Mouse (Mus musculus): Measurements from ENCODE around the gene Neurl3. TPM values are rescaled to one million over a fixed set of nuclear protein-coding genes. Genes with fewer than 3 reads are reported as not detected.

Gene Neurl3
- total RNA-seq, 2 experiments from 2014 or later: 4.9 to 7.4 TPM

DNA sequence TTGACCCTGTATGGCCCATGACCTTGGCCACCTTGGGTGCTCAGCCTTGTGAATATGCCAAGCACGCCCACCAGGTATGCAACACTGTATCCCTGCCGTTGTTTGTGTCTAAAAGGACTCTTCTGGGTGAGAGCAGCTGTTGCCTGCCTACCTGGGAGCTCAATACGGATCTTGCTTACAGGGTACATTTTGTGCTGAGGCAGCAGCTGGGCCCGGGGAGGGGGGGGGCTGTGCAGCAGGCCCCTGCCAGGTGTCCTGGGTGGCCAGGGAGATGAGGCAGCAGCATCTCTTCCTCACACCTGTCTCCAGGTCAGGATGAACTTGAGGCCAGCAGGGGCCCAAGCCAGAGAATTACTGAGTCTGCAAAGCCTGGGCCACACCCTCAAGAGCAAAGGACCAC is 23.6 kb upstream of the Neurl3 start:
- DNase-seq: no peak

GRCm38 (mm10) chr1:36296466-36297149 is 22.1 kb upstream of the Neurl3 start:
- DNase-seq: no peak

DNA sequence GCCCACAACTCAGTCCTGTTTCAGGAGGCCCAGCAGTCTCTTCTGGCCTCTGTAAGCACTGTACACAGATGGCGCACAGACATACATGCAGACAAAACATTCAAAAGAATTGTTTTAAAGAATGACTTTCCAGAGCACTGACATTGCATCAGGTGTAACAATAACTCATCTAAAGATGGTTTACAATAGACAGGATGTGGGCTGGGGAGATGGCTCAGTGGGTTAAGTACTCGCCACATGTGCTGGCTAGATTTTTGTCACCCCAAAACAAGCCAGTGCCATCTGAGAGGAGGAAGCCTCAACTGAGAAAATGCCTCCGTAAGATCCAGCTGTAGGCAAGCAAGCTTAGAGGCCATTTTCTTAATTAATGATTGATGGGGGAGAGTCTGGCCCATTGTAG is 19.9 kb upstream of the Neurl3 start:
- no peak for DNase-seq

GRCm38 (mm10) chr1:36293470-36293869 is 19.0 kb upstream of the Neurl3 start:
- DNase-seq: no peak

DNA sequence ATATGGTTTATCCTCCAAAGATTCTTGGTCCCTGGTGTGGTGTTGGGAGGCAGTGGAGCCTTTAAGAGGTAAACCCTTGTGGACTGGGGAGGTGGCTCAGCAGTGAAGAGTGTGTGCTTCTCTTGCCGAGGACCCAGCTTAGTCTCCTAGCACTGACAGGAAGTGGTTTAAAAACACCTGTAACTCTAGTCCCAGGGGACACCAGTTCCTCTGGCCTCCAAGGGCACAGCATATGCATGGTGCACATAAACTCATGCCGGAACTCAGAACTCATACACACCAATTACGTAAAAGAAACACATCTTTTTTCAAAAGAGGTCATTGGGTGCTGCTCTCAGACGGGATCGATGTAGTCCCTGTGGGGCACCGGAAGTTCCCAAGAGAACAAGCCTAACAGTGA is 7.4 kb upstream of the Neurl3 start:
- no peak for DNase-seq

DNA sequence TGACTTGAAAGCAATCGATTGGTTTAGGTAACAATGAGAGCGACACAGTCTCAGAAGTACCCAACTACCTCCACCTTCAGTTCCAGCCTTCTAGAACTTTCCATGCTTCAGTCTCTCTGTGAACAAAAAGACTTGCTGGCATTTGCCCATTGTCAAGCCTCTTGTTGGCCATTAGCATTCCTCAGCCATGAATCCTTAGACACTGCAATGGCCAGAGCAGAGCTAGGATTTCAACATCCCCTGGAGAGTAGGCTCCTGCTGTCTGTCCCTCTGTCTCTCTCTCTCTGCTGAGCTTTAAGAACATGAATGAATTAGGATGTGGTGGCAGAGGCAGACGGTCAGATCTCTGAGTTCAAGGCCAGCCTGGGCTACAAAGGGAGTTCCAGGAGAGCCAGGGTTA is 6.5 kb upstream of the Neurl3 start:
- no peak for DNase-seq

GRCm38 (mm10) chr1:36279202-36279601 is 4.7 kb upstream of the Neurl3 start:
- peak; percentile 87 for DNase-seq

DNA sequence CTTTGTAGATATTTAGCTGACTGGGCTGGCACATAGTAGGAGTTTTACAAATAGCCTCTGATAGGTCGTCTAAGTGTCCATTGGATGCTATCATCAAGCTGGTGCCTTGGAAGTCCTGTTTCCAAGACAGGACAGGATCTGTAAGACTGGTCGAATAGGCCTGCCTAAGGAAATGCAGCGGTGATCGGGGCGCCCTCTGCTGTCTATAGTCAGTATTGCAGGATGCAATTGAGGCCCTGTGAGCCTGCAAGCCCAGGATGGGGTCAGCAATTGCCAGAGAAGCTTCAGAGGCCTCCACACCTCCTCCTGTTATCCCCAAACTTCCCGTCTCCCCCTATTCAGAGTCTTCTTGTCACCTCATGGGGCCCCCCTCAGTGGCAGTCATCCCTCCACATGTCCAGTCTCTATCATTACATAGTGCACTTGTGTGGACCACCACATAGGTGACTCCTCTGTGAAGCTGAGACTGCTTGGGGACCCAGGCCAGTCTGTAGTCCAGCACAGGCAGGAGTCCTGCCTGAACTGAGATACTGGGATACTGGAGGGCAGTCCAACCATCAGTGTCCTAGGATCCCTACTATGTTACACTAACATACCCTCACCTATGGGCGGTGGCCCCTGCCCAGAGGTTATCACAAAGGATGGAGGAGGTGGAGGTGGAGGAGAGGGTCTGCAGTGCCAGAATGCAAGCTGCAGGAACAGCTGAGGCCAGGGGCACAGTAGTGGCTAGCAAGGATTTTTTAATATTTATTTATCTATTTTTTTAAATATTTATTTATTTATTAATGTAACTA is 3.0 kb upstream of the Neurl3 start:
- peak; percentile 90 for DNase-seq

GRCm38 (mm10) chr1:36275635-36276389 is 1.3 kb upstream of the Neurl3 start:
- no peak for DNase-seq

- peak; percentile 64 for DNase-seq
Measured at GRCm38 (mm10) chr1:36273288-36273687, 1.2 kb downstream of the Neurl3 start.

GRCm38 (mm10) chr1:36272546-36272945 is 1.9 kb downstream of the Neurl3 start:
- peak; percentile 50 for DNase-seq

GRCm38 (mm10) chr1:36271516-36272230 is 2.8 kb downstream of the Neurl3 start:
- no peak for DNase-seq

GRCm38 (mm10) chr1:36270666-36271065 is 3.8 kb downstream of the Neurl3 start:
- peak; percentile 26 for DNase-seq

DNA sequence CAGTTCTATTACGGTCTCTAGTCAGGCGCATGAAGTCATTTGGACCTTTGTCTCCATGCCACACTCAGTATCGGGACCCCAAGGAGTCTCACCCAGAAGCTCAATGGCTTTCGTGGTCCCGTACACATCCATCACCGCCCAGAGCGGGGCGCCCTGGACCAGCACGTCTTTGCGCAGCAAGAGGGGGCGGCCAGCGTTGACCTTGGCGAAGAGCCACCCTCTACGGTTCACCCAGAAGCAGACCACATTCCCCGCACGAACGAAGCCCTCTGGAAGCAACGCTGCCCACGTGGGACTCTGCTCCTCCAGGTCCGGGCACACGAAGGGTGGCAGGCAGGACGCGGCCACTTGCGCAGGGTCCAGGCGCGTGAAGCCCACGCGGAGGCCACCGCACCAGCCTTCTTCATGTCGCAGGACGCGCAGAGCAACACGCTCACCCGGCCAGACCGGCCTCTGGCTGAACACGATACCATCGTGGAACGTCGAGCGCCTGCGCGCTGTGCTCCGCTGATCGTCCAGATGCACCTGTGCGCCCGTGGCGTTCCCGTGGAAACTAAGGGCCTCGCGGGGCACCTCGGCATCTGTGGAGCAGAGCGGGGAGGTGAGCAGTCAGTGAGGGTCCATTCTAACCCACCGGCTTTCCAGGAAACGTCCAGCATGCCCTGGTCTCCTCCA is 5.2 kb downstream of the Neurl3 start:
- DNase-seq: no peak

DNA sequence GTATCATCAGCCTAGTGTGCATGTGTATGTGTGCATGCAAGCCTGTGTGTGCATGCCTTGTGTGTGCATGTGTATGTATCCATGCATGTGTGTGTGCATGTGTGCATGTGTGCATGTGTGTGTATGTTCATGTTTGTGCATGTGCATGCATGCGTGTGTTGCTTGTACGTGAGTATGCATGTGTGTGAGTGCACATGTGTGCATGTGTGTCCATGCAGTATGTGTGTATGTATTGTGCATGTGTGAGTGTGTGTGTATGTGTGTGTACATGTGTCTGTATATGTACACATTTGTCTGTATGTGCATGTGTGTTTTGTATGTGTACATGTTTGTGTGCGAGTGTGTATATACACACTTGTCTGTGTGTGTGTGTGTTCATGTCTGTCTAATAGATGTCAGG is 6.9 kb downstream of the Neurl3 start:
- no peak for DNase-seq

DNA sequence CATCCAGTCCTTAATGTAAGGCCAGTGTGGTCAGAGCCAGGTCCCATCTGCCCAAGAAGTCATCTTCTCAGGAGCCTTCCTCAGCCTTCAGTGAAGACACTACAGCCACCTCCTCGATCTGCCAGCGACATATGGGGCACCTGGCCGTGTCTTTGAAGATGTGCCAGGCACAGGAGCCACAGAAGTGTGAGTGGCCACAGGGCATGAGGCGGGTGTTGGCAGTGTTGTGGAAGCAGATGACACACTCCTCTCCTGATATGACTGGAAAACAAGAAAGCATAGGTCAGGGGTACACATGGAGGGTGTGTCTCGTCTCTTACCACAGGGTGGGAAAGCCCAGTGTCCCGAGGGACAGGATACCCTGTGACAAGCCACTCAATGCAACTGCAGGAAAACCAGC is 8.2 kb downstream of the Neurl3 start:
- DNase-seq: no peak

DNA sequence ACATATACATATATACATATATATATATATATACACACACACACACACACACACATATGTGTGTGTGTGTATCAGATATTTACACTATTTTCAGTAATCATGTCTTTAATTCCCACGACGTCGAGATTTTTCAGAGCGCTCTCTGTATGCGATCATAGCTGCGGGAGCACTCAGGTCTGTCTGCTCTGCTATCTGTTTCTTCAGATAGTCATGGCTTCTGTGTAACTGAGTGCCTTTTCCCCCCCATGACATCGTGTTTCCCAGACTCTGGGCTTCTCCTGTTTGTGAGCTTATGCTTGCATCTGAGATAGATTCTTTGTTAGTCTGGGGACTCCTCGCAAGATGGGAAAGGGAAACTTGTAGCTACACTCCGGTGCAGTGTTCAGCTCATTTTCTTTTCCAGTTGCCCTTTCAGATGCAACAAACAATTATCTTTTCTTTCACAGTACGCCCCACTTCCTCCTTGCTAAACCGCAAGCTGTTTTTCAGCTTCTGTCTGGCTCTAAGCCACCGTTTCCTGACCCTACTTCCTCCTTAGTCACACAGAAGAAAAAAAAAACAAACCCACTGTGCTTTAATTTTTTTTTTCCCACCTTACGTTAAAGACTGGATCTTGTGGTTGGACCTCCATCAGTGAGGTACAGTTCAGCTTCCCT is 10.5 kb downstream of the Neurl3 start:
- no peak for DNase-seq

GRCm38 (mm10) chr1:36261708-36262504 is 12.6 kb downstream of the Neurl3 start:
- no peak for DNase-seq

DNA sequence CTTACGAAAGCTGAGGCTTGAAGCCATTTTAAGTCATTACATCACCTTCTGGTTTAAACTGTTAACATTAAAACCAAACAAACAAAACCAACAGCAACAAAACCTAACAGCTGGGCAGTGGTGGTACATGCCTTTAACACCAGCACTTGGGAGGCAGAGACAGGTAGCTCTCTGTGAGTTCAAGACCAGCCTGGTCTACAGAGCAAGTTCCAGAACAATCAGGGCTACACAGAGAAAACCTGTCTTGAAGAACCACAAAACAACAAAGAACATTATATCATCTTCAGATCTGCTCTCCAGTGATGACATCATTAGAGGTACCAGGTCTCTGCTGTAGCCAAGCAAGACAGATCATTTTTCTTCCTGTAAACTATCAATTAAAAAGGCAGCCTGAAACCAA is 14.1 kb downstream of the Neurl3 start:
- DNase-seq: no peak

GRCm38 (mm10) chr1:36259281-36259680 is 15.2 kb downstream of the Neurl3 start:
- DNase-seq: no peak

Measured in adrenal gland, postnatal 10 days (tissue).